Mouse (Mus musculus) forebrain, postnatal 0 days (tissue): Measurements from ENCODE around the gene Gm10722. TPM values are rescaled to one million over a fixed set of nuclear protein-coding genes. Genes with fewer than 3 reads are reported as not detected.
A peak's percentile ranks its signal among the peaks of the same experiment; 100 is the strongest.
"Not testable (repeated sequence)": the region's sequence is repeated elsewhere in the genome, so short reads cannot be mapped to it uniquely, and the experiment has no call there.

Experiments
- ATAC-seq: fragments of 200-750 bp; cut with Nextera tagmentation; 2 replicates; pipeline ENCODE4 v1.8.0; 2017; ENCODE audit warnings: mild to moderate bottlenecking, moderate library complexity
- DNase-seq: peaks from one replicate; pipeline ENCODE4 v3.0.0-alpha.2; 2015
- H3K27ac ChIP-seq: fragments of 300-500 bp; sonication (generic); 2 replicates; pipeline ENCODE4 v1.5.1; 2014; ENCODE audit warnings: low read depth, mild to moderate bottlenecking, antibody characterized with exemption, low read length, moderate library complexity, mixed read lengths
- H3K27me3 ChIP-seq: fragments of 300-500 bp; sonication (generic); 2 replicates; pipeline ENCODE4 v1.6.1; 2014; ENCODE audit warnings: mild to moderate bottlenecking, low read length, mixed read lengths; ENCODE audit not compliant: insufficient read depth
- H3K36me3 ChIP-seq: fragments of 300-500 bp; sonication (generic); 2 replicates; pipeline ENCODE4 v1.6.1; 2014; ENCODE audit warnings: mild to moderate bottlenecking, moderate library complexity; ENCODE audit not compliant: insufficient read depth
- H3K4me1 ChIP-seq: fragments of 300-500 bp; sonication (generic); 2 replicates; pipeline ENCODE4 v1.6.1; 2014; ENCODE audit warnings: antibody characterized with exemption; ENCODE audit not compliant: insufficient read depth
- H3K4me2 ChIP-seq: fragments of 300-500 bp; sonication (generic); 2 replicates; pipeline ENCODE4 v1.6.1; 2014; ENCODE audit warnings: low read depth, mild to moderate bottlenecking, moderate library complexity
- H3K4me3 ChIP-seq: fragments of 300-500 bp; sonication (generic); 2 replicates; pipeline ENCODE4 v1.5.1; 2014; ENCODE audit warnings: low read depth, low read length, mixed read lengths
- H3K9ac ChIP-seq: fragments of 300-500 bp; sonication (generic); 2 replicates; pipeline ENCODE4 v1.6.1; 2014; ENCODE audit warnings: mild to moderate bottlenecking
- H3K9me3 ChIP-seq: fragments of 300-500 bp; sonication (generic); 2 replicates; pipeline ENCODE4 v1.6.1; 2016; ENCODE audit warnings: low read length
- WGBS: fragments of 180-500 bp; shearing (Covaris S2); extraction: QIAGEN DNeasy Blood & Tissue Kit; methylation state at CpG from one replicate; pipeline ENCODE4 v1.1.7; 2014; 5-methylcytosine and 5-hydroxymethylcytosine counted together
- polyA plus RNA-seq: library from polyadenylated mRNA; unstranded; fragments of >200 nt; fragmentation: Nextera tagmentation; extraction: Ambion mirVana; gene quantifications from 2 replicates; pipeline ENCODE4 v1.2.1, GENCODE M21; 2015
- total RNA-seq: library from RNA; depleted of rRNA; stranded (reverse); fragments of >200 nt; gene quantifications from 2 replicates; pipeline ENCODE4 v1.2.3, GENCODE M21; 2014

Gene Gm10722
- total and polyA plus RNA-seq, 2 experiments from 2014 or later = not detected

DNA sequence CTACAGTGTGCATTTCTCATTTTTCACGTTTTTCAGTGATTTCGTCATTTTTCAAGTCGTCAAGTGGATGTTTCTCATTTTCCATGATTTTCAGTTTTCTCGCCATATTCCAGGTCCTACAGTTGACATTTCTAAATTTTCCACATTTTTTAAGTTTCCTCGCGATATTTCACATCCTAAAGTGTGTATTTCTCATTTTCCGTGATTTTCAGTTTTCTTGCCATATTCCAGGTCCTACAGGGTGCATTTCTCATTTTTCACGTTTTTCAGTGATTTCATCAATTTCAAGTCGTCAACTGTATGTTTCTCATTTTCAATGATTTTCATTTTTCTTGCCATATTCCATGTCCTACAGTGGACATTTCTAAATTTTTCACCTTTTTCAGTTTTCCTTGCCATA, 14.6 kb downstream of the Gm10722 start, which contains the start of gene Gm10720:
Gm10720 (plus strand) TSS at position 301 of the 400 bp plus-strand sequence.
- not testable (repeated sequence) for H3K4me1 ChIP-seq, H3K27ac ChIP-seq, ATAC-seq, DNase-seq, H3K36me3 ChIP-seq, H3K4me2 ChIP-seq, H3K9me3 ChIP-seq, H3K27me3 ChIP-seq, H3K4me3 ChIP-seq, H3K9ac ChIP-seq
- WGBS = 67% methylated on average over 4 of the region's 9 CpGs

DNA sequence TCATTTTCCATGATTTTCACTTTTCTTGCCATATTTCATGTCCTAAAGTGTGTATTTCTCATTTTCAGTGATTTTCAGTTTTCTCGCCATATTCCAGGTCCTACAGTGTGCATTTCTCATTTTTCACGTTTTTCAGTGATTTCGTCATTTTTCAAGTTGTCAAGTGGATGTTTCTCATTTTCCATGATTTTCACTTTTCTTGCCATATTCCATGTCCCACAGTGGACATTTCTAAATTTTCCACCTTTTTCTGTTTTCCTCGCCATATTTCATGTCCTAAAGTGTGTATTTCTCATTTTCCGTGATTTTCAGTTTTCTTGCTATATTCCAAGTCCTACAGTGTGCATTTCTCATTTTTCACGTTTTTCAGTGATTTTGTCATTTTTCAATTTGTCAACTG, 15.2 kb downstream of the Gm10722 start:
- not testable (repeated sequence) for ATAC-seq, H3K4me2 ChIP-seq, H3K27me3 ChIP-seq, DNase-seq, H3K9me3 ChIP-seq, H3K36me3 ChIP-seq, H3K27ac ChIP-seq, H3K4me1 ChIP-seq, H3K9ac ChIP-seq, H3K4me3 ChIP-seq
- 83% methylated on average over 4 of the region's 6 CpGs for WGBS

DNA sequence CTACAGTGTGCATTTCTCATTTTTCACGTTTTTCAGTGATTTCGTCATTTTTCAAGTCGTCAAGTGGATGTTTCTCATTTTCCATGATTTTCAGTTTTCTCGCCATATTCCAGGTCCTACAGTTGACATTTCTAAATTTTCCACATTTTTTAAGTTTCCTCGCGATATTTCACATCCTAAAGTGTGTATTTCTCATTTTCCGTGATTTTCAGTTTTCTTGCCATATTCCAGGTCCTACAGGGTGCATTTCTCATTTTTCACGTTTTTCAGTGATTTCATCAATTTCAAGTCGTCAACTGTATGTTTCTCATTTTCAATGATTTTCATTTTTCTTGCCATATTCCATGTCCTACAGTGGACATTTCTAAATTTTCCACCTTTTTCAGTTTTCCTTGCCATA, 16.4 kb downstream of the Gm10722 start, which contains the start of gene Gm10719:
Gm10719 (plus strand) TSS at position 301 of the 400 bp plus-strand sequence.
- WGBS = no CpG with 5 or more reads among the region's 9 CpGs

DNA sequence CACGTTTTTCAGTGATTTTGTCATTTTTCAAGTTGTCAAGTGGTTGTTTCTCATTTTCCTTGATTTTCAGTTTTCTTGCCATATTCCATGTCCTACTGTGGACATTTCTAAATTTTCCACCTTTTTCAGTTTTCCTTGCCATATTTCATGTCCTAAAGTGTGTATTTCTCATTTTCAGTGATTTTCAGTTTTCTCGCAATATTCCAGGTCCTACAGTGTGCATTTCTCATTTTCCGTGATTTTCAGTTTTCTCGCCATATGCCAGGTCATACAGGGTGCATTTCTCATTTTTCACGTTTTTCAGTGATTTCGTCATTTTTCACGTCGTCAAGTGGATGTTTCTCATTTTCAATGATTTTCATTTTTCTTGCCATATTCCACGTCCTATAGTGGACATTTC, 18.2 kb downstream of the Gm10722 start:
- DNase-seq, H3K36me3 ChIP-seq, H3K27me3 ChIP-seq, H3K9ac ChIP-seq, H3K4me2 ChIP-seq, ATAC-seq, H3K4me3 ChIP-seq, H3K27ac ChIP-seq, H3K4me1 ChIP-seq, H3K9me3 ChIP-seq: not testable (repeated sequence)
- 71% methylated on average over 7 of the region's 9 CpGs for WGBS

More for the DNA sequence above, 16.4 kb downstream of the Gm10722 start, which contains the start of gene Gm10719:
- not testable (repeated sequence) for H3K9ac ChIP-seq, DNase-seq, H3K27me3 ChIP-seq, H3K36me3 ChIP-seq, H3K4me1 ChIP-seq, H3K9me3 ChIP-seq, ATAC-seq, H3K4me2 ChIP-seq, H3K4me3 ChIP-seq, H3K27ac ChIP-seq

DNA sequence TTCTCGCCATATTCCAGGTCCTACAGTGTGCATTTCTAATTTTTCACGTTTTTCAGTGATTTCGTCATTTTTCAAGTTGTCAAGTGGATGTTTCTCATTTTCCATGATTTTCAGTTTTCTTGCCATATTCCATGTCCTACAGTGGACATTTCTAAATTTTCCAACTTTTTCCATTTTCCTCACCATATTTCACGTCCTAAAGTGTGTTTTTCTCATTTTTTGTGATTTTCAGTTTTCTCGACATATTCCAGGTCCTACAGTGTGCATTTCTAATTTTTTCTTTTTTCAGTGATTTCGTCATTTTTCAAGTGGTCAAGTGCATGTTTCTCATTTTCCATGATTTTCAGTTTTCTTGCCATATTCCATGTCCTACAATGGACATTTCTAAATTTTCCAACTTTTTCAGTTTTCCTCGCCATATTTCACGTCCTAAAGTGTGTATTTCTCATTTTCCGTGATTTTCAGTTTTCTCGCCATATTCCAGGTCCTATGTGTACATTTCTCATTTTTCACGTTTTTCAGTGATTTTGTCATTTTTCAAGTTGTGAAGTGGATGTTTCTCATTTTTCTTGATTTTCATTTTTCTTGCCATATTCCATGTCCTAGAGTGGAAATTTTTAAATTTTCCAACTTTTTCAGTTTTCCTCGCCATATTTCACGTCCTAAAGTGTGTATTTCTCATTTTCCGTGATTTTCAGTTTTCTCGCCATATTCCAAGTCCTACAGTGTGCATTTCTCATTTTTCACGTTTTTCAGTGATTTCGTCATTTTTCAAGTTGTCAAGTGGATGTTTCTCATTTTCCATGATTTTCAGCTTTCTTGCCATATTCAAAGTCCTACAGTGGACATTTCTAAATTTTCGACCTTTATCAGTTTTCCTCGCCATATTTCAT, 19.4 kb downstream of the Gm10722 start:
- not testable (repeated sequence) for H3K4me2 ChIP-seq, H3K36me3 ChIP-seq, H3K27ac ChIP-seq, DNase-seq, H3K4me1 ChIP-seq, H3K9me3 ChIP-seq, H3K4me3 ChIP-seq, H3K9ac ChIP-seq, H3K27me3 ChIP-seq
- ATAC-seq = peak; percentile 55; the same call in 1 of the 2 replicates
- WGBS = 82% methylated on average over 11 of the region's 19 CpGs

DNA sequence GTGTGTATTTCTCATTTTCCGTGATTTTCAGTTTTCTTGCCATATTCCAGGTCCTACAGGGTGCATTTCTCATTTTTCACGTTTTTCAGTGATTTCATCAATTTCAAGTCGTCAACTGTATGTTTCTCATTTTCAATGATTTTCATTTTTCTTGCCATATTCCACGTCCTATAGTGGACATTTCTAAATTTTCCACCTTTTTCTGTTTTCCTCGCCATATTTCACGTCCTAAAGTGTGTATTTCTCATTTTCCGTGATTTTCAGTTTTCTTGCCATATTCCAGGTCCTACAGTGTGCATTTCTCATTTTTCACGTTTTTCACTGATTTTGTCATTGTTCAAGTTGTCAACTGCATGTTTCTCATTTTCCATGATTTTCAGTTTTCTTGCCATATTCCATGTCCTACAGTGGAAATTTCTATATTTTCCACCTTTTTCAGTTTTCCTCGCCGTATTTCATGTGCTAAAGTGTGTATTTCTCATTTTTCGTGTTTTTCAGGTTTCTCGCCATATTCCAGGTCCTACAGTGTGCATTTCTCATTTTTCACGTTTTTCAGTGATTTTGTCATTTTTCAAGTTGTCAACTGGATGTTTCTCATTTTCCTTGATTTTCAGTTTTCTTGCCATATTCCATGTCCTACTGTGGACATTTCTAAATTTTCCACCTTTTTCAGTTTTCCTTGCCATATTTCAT, 21.7 kb downstream of the Gm10722 start:
- not testable (repeated sequence) for H3K27ac ChIP-seq, H3K36me3 ChIP-seq, H3K4me1 ChIP-seq, H3K27me3 ChIP-seq, H3K9ac ChIP-seq, H3K9me3 ChIP-seq, H3K4me2 ChIP-seq, H3K4me3 ChIP-seq, ATAC-seq
- peak; percentile 0 for DNase-seq
- 72% methylated on average over 9 of the region's 13 CpGs for WGBS

DNA sequence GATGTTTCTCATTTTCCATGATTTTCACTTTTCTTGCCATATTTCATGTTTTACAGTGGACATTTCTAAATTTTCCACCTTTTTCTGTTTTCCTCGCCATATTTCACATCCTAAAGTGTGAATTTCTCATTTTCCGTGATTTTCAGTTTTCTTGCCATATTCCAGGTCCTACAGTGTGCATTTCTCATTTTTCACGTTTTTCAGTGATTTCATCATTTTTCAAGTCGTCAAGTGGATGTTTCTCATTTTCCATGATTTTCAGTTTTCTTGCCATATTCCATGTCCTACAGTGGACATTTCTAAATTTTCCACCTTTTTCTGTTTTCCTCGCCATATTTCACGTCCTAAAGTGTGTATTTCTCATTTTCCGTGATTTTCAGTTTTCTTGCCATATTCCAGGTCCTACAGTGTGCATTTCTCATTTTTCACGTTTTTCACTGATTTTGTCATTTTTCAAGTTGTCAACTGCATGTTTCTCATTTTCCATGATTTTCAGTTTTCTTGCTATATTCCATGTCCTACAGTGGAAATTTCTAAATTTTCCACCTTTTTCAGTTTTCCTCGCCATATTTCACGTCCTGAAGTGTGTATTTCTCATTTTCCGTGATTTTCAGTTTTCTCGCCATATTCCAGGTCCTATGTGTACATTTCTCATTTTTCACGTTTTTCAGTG, 22.7 kb downstream of the Gm10722 start, which contains the start of gene Gm10718:
Gm10718 (plus strand) TSS at position 236 of the 673 bp plus-strand sequence.
- not testable (repeated sequence) for H3K4me3 ChIP-seq, H3K9me3 ChIP-seq, H3K27ac ChIP-seq, H3K27me3 ChIP-seq, ATAC-seq, H3K9ac ChIP-seq, H3K36me3 ChIP-seq, H3K4me1 ChIP-seq, DNase-seq, H3K4me2 ChIP-seq
- 78% methylated on average over 9 of the region's 13 CpGs for WGBS

DNA sequence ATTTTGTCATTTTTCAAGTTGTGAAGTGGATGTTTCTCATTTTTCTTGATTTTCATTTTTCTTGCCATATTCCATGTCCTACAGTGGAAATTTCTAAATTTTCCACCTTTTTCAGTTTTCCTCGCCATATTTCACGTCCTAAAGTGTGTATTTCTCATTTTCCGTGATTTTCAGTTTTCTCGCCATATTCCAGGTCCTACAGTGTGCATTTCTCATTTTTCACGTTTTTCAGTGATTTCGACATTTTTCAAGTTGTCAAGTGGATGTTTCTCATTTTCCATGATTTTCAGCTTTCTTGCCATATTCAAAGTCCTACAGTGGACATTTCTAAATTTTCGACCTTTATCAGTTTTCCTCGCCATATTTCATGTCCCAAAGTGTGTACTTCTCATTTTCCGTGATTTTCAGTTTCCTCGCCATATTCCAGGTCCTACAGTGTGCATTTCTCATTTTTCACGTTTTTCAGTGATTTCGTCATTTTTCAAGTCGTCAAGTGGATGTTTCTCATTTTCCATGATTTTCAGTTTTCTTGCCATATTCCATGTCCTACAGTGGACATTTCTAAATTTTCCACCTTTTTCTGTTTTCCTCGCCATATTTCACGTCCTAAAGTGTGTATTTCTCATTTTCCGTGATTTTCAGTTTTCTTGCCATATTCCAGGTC, 23.4 kb downstream of the Gm10722 start:
- H3K27me3 ChIP-seq, H3K4me2 ChIP-seq, H3K36me3 ChIP-seq, H3K4me1 ChIP-seq, DNase-seq, H3K9me3 ChIP-seq, H3K27ac ChIP-seq, ATAC-seq, H3K9ac ChIP-seq, H3K4me3 ChIP-seq: not testable (repeated sequence)
- WGBS = 74% methylated on average over 15 of the region's 16 CpGs

DNA sequence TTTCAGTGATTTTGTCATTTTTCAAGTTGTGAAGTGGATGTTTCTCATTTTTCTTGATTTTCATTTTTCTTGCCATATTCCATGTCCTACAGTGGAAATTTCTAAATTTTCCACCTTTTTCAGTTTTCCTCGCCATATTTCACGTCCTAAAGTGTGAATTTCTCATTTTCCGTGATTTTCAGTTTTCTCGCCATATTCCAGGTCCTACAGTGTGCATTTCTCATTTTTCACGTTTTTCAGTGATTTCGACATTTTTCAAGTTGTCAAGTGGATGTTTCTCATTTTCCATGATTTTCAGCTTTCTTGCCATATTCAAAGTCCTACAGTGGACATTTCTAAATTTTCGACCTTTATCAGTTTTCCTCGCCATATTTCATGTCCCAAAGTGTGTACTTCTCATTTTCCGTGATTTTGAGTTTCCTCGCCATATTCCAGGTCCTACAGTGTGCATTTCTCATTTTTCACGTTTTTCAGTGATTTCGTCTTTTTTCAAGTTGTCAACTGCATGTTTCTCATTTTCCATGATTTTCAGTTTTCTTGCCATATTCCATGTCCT, 24.3 kb downstream of the Gm10722 start, which contains the start of gene Gm10717:
Gm10717 (plus strand) TSS at position 506 of the 556 bp plus-strand sequence.
- not testable (repeated sequence) for H3K27ac ChIP-seq, H3K27me3 ChIP-seq, H3K9ac ChIP-seq, H3K4me2 ChIP-seq, H3K4me1 ChIP-seq, DNase-seq, H3K36me3 ChIP-seq, H3K4me3 ChIP-seq, H3K9me3 ChIP-seq, ATAC-seq
- WGBS = 73% methylated on average over 12 of the region's 12 CpGs
